Mouse (Mus musculus): Measurements from ENCODE around the gene Sema6d. TPM values are rescaled to one million over a fixed set of nuclear protein-coding genes. Genes with fewer than 3 reads are reported as not detected.

The Sema6d gene
- polyA plus RNA-seq, 1 experiment: not detected

DNA sequence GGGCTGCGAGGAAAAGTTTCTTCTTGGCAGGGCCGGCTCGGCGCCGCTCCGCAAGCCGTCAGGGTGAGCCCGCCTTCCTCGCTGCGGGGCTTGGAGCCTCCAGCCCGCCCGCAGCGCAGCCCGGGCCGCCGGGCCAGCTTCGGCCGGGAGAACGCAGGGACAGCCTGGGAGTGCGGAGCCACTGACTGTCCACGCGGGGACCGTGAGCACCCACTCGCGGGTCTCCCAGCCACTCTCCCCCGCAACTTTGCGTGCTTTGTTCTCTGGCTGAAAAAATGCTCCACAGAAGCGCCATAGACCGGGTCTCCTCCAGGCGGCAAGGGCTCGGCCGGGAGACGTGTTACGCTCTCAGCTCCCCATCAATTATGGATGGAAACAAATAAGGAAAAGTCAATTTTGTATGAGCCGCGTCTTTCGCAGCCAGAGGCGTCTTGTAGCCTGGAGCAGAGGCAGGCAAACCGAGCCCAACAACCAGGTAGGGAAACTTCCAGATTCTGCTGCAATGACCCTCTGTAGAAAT lies 520.9 kb downstream of the Sema6d start:
- H3K27ac ChIP-seq (ENCODE audit: insufficient read depth, low read depth, low read length): peak overlapping the region; percentile 32
- H3K4me3 ChIP-seq (ENCODE audit: insufficient read depth, low read depth, low read length): peak overlapping the region; percentile 87
- H3K4me1 ChIP-seq (ENCODE audit: control insufficient read depth, insufficient read depth, low read length): peaks cover 13% of the 10 kb centered on the region
- TF ChIP-seq CTCF (IDR thresholded peaks at IDR 0.05; ENCODE audit: insufficient read depth, low read depth, low read length): no peak
- no peak for TF ChIP-seq POLR2A (IDR thresholded peaks at IDR 0.05; ENCODE audit: insufficient read depth, low read depth, low read length)
- WGBS: 1% methylated on average over 39 of the region's 39 CpGs

DNA sequence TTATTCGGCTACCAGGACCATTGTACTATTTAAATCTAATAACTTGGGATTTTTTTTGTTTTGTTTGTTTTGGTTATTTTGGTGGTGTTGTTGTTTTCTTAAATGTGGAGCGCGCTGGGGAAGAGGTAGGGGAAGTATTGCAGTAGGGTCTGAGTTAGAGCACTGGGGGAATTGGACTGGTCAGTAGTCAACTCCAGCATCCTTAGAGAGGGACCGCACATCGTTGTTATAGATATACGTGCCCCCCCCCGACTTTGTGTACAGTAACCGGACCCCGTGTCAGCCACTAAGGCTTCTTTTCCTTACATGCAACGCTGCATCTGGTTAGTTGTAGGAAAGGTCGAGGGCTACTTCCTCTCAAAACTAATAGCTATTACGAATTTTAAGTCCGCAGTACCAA lies 521.5 kb downstream of the Sema6d start:
- TF ChIP-seq CTCF (IDR thresholded peaks at IDR 0.05; ENCODE audit: insufficient read depth, low read depth, low read length) (no peak), POLR2A (IDR thresholded peaks at IDR 0.05; ENCODE audit: insufficient read depth, low read depth, low read length) (no peak)
- H3K4me3 ChIP-seq (ENCODE audit: insufficient read depth, low read depth, low read length): peak overlapping the region; percentile 87
- WGBS: 19% methylated on average over 13 of the region's 13 CpGs
- H3K4me1 ChIP-seq (ENCODE audit: control insufficient read depth, insufficient read depth, low read length): peaks cover 16% of the 10 kb centered on the region
- H3K27ac ChIP-seq (ENCODE audit: insufficient read depth, low read depth, low read length): peak overlapping the region; percentile 17; the same call in 1 of the 2 replicates

DNA sequence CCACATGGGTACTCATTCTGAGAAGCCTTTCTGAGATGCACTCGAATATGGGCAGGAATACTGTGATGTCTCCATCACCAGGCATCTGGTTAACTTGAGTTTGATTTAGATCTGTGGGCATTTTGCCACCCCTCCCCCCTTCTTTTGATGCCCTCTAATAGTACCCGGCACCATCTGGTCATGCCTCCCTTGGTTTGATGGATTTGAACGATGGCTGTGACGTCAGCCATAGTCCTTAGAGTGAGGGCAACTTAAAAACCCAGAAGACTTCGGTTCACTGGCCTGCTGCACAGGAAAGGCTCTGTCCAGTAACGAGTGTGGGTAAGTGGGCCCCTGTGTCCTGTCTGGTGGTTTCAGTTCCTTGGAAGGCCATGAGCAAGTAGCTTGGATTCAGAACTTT lies 522.5 kb downstream of the Sema6d start:
- Histone ChIP-seq H3K27ac (ENCODE audit: insufficient read depth, low read depth, low read length) (no peak overlapping the region), H3K4me3 (ENCODE audit: insufficient read depth, low read depth, low read length) (peak overlapping the region; percentile 36), H3K4me1 (ENCODE audit: control insufficient read depth, insufficient read depth, low read length) (peaks cover 17% of the 10 kb centered on the region)
- TF ChIP-seq CTCF (IDR thresholded peaks at IDR 0.05; ENCODE audit: insufficient read depth, low read depth, low read length) (no peak), POLR2A (IDR thresholded peaks at IDR 0.05; ENCODE audit: insufficient read depth, low read depth, low read length) (no peak)
- 31% methylated on average over 6 of the region's 6 CpGs for WGBS

DNA sequence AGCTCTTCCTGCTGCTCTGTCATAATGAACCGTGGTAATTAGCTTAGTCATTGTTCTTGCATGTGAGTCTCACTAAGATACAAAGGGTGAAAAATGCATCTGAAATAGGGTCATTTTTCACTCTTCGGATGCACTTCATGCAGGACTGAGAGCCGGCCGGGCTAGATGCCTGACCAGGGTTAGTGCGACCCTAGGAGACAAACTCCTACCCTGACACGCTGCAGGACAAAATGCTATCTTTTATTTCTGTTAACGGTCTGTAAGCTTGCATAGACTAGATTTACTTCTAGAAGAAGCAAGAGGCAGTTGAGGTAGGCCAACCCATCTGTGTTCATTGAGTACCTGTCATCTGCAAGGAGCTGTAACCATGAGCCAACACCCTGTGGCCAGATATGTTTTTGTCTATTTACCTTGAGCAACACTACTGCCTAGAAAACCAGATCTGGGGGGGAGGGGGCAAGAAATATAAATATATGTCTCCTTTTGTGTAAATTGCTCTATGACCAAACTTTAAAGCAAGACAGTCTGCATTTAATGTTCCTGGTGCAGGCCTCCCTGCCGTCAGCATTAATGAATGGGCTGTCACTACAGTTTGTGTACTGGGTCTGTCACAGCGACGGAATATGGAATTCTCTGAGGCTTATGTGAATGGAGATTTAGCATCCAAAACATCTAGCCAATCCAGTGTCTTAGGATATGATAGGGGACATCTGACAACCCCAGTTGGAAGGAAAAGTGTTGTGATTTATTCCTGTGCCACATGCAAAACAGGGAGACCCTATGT lies 523.1 kb downstream of the Sema6d start:
- no peak overlapping the region for H3K27ac ChIP-seq (ENCODE audit: insufficient read depth, low read depth, low read length)
- no peak for TF ChIP-seq POLR2A (IDR thresholded peaks at IDR 0.05; ENCODE audit: insufficient read depth, low read depth, low read length)
- no peak for TF ChIP-seq CTCF (IDR thresholded peaks at IDR 0.05; ENCODE audit: insufficient read depth, low read depth, low read length)
- peaks cover 17% of the 10 kb centered on the region for H3K4me1 ChIP-seq (ENCODE audit: control insufficient read depth, insufficient read depth, low read length)
- 54% methylated on average over 10 of the region's 10 CpGs for WGBS
- H3K4me3 ChIP-seq (ENCODE audit: insufficient read depth, low read depth, low read length): peak overlapping the region; percentile 36

DNA sequence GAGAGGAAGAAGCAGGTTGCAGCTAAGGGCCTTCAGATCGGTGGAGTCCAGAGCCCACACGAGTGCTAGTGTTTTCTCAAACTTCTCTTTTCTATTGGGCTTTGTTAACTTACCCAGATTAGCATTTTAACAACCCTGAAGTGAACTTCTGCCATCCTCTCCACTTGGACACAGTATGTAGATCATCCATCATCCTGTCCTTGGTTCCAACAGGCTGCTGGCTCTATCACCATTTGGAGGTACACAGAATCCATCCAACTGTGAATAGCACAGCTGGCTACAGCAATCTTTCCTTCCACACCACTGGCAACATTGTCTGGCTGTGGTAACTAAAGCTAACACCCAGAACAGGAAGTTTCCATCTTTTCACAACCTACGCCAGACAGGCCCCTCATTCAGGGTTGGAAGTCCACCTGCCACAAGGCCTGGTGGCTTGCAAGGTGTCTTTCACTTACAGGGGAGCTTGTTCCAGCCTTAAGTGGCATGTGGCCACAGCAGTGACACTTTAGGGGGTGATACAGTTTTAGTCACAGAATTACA lies 524.0 kb downstream of the Sema6d start:
- TF ChIP-seq POLR2A (IDR thresholded peaks at IDR 0.05; ENCODE audit: insufficient read depth, low read depth, low read length) (no peak), CTCF (IDR thresholded peaks at IDR 0.05; ENCODE audit: insufficient read depth, low read depth, low read length) (no peak)
- Histone ChIP-seq H3K4me3 (ENCODE audit: insufficient read depth, low read depth, low read length) (no peak overlapping the region), H3K4me1 (ENCODE audit: control insufficient read depth, insufficient read depth, low read length) (peaks cover 17% of the 10 kb centered on the region), H3K27ac (ENCODE audit: insufficient read depth, low read depth, low read length) (no peak overlapping the region)
- WGBS: 75% methylated on average over 3 of the region's 3 CpGs

DNA sequence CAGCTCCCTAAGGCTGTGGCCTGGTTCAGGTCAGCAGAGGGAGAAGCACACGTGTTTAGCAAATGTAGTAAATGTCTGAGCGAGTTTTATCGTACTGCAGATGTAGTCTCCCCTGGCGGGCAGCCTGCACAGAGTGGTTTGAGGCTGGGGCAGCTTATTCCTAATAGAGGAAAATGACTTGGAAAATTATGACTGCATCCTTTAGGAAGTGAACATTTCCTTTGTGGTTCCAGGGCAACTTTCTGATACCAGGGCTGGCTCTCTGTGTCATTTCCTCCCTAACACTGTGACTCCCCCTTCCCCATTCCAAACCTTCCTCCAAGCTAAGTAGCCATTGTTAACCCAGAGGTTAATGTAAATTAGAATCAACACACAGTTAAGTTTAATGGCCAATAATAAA lies 527.0 kb downstream of the Sema6d start:
- H3K27ac ChIP-seq (ENCODE audit: insufficient read depth, low read depth, low read length): no peak overlapping the region
- no peak overlapping the region for H3K4me3 ChIP-seq (ENCODE audit: insufficient read depth, low read depth, low read length)
- TF ChIP-seq POLR2A (IDR thresholded peaks at IDR 0.05; ENCODE audit: insufficient read depth, low read depth, low read length) (no peak), CTCF (IDR thresholded peaks at IDR 0.05; ENCODE audit: insufficient read depth, low read depth, low read length) (no peak)
- WGBS: 85% methylated on average over 4 of the region's 4 CpGs
- H3K4me1 ChIP-seq (ENCODE audit: control insufficient read depth, insufficient read depth, low read length): peaks cover 9% of the 10 kb centered on the region

DNA sequence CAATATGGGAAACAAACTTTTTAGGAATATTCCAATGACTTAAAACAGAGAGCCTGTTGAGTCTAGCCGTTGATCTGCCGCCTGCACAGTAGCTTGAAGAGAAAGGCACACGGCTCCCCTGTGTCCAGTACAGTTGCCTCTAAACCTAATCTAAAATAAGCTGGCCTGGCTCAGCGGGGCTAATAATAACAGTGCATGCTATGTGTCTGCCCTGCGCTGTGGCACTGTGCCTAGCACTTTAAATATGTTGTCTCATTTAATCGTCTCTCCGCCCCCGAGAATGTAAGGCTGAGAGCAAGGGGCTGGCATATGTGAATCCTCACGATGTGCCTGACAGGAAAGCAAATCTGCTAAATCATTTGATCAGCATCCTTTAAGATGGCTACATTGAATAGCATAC lies 527.7 kb downstream of the Sema6d start:
- 32% methylated on average over 9 of the region's 9 CpGs for WGBS
- H3K27ac ChIP-seq (ENCODE audit: insufficient read depth, low read depth, low read length): no peak overlapping the region
- peaks cover 6% of the 10 kb centered on the region for H3K4me1 ChIP-seq (ENCODE audit: control insufficient read depth, insufficient read depth, low read length)
- no peak overlapping the region for H3K4me3 ChIP-seq (ENCODE audit: insufficient read depth, low read depth, low read length)
- TF ChIP-seq CTCF (IDR thresholded peaks at IDR 0.05; ENCODE audit: insufficient read depth, low read depth, low read length): no peak

DNA sequence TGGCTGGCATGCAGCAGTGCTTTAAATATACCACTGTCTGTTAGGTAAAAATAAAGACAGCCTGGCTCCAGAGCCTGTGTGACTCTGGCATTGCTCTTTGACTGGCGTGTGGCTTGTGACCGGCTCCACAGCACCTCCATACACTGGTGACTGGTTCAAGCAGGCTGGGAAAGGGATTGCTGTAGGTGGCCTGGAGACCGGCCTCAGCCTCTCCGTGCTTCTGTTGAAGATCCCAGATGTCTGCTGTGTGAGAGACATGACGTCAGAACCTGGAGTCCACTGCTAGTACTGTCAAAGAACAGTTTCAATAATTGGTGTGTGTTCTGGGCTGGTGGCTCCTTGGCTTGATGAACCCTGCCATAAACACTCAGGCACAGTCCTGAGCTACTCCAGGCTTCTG lies 528.3 kb downstream of the Sema6d start:
- Histone ChIP-seq H3K4me3 (ENCODE audit: insufficient read depth, low read depth, low read length) (no peak overlapping the region), H3K27ac (ENCODE audit: insufficient read depth, low read depth, low read length) (no peak overlapping the region), H3K4me1 (ENCODE audit: control insufficient read depth, insufficient read depth, low read length) (0 out of 2 replicates have a peak, but pooled peaks cover 3% of the 10 kb centered on the region)
- WGBS: 82% methylated on average over 5 of the region's 5 CpGs
- no peak for TF ChIP-seq POLR2A (IDR thresholded peaks at IDR 0.05; ENCODE audit: insufficient read depth, low read depth, low read length)

DNA sequence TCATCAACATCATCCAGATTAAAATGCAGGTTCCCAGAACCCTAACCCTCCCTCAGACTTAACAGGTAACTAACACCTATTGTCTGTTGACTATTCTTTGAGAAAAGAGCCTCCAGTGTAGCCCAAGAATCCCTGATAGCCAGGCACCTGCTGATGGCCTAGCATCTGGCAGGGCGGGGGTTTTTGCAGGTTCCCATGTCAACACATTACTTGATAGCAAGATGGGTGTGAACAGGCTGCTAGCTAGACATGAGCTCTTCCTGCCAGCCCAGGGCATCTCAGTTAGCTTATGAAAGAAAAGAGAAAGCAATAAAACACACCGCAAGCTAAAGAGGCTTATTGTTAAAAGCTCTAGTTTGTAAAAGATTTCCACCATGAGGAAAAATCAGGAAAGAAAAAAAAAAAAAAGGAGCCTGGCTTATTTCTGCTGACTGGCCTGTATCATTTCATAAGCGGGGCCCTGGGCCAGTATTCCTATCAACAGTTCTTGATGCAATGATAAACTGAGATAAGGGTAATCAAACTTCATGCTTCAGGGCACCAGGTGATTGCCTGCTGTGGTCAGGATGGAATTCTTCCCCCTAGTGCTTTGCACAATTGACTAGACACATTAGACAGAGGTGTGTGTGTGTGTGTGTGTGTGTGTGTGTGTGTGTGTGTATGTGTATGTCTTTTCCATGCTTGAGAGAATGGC lies 528.9 kb downstream of the Sema6d start:
- Histone ChIP-seq H3K4me1 (ENCODE audit: control insufficient read depth, insufficient read depth, low read length) (0 out of 2 replicates have a peak, but pooled peaks cover 3% of the 10 kb centered on the region), H3K4me3 (ENCODE audit: insufficient read depth, low read depth, low read length) (no peak overlapping the region), H3K27ac (ENCODE audit: insufficient read depth, low read depth, low read length) (no peak overlapping the region)
- 86% methylated on average over 3 of the region's 3 CpGs for WGBS
- TF ChIP-seq POLR2A (IDR thresholded peaks at IDR 0.05; ENCODE audit: insufficient read depth, low read depth, low read length) (no peak), CTCF (IDR thresholded peaks at IDR 0.05; ENCODE audit: insufficient read depth, low read depth, low read length) (no peak)

All from olfactory bulb, adult 2 months (tissue).